ENCODE assay signal across 12 mouse cellular contexts in the genomic region with DNA sequence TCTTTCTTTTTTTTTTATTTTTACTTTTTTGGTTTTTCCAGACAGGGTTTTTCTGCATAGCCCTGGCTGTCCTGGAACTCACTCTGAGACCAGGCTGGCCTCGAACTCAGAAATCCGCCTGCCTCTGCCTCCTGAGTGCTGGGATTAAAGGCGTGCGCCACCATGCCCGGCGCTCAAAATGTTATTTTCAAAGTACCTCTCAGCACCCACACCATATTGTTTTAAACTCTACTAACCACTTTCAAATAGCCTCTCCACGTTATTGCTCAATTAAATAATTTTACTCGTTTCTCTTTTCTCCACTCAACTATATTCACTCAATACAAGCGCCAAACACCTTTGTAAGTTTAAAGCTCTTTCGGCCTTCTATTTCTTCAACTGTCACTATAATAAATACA. TPM values are rescaled to one million over a fixed set of nuclear protein-coding genes. Genes with fewer than 3 reads are reported as not detected.
DNase-seq lines count a peak whose midpoint lies in the region; ATAC-seq and TF ChIP-seq lines count a peak whose summit lies in the region.
"Not testable (repeated sequence)": the region's sequence is repeated elsewhere in the genome, so short reads cannot be mapped to it uniquely, and the experiment has no call there.
"Had no signal": no experiment of that assay in that cellular context is flagged by ENCODE, and none has a peak within 500 bp of the region (broad histone marks: within the 10 kb centered on the region; RNA-seq: fewer than 3 reads in every experiment).

No protein-coding gene starts in this region.

- H3K79me2 ChIP-seq in heart, adult 2 months (replicated peaks; ENCODE audit: control insufficient read depth, insufficient read depth, low read length), result not testable (repeated sequence)

- peak overlapping the region; percentile 95 for H3K9ac ChIP-seq in ES-E14 (ENCODE audit: insufficient read depth, low read depth, low read length, poor library complexity, severe bottlenecking)
- H3K9ac ChIP-seq in embryonic facial prominence, embryonic 14.5 days (ENCODE audit: low read depth, low read length), result peak overlapping the region; percentile 88
- peak overlapping the region; percentile 85 for H3K9ac ChIP-seq in heart, adult 2 months (ENCODE audit: low read depth, low read length)
- H3K9ac ChIP-seq in hindbrain, embryonic 15.5 days, result peak overlapping the region; percentile 91
- peak overlapping the region; percentile 96; the same call in 1 of the 2 replicates for H3K9ac ChIP-seq in midbrain, postnatal 0 days (replicated peaks; ENCODE audit: low read length, poor library complexity, severe bottlenecking)

- H3K4me3 ChIP-seq in ES-E14 (ENCODE audit: insufficient read depth in 1 of 2, low read depth in 1 of 2, low read length in 2 of 2, poor library complexity in 1 of 2, severe bottlenecking in 1 of 2), result peak overlapping the region; percentile 88 to 95
- peak overlapping the region; percentile 88 for H3K4me3 ChIP-seq in embryonic facial prominence, embryonic 14.5 days (ENCODE audit: low read depth, low read length)
- peak overlapping the region; percentile 96 for H3K4me3 ChIP-seq in heart, adult 2 months
- H3K4me3 ChIP-seq in hindbrain, embryonic 15.5 days, result peak overlapping the region; percentile 92
- peak overlapping the region; percentile 94 for H3K4me3 ChIP-seq in limb, embryonic 10.5 days
- H3K4me3 ChIP-seq in lung, adult 2 months (replicated peaks; ENCODE audit: extremely low read depth, low read depth, low read length), result peak overlapping the region; percentile 4
- peak overlapping the region; percentile 96 for H3K4me3 ChIP-seq in midbrain, postnatal 0 days (ENCODE audit: low read depth, low read length)
- peak overlapping the region; percentile 100 for H3K4me3 ChIP-seq in testis, adult 2 months (ENCODE audit: control insufficient read depth, low read depth, low read length)

- TF ChIP-seq POLR2A in heart, adult 2 months (IDR thresholded peaks at IDR 0.05; ENCODE audit: insufficient read depth, low read depth, low read length); lung, adult 2 months (IDR thresholded peaks at IDR 0.05; ENCODE audit: borderline replicate concordance, extremely low read depth, low read depth, low read length); testis, adult 2 months (IDR thresholded peaks at IDR 0.05; ENCODE audit: control insufficient read depth, low read depth, low read length): not testable (repeated sequence)

- TF ChIP-seq CTCF in heart, adult 2 months (IDR thresholded peaks at IDR 0.05); lung, adult 2 months (IDR thresholded peaks at IDR 0.05; ENCODE audit: insufficient read depth, low read length); midbrain, postnatal 0 days (IDR thresholded peaks at IDR 0.05); testis, adult 2 months (IDR thresholded peaks at IDR 0.05; ENCODE audit: control insufficient read depth, insufficient read depth, insufficient replicate concordance, low read depth, low read length): not testable (repeated sequence)

- H3K4me1 ChIP-seq in ES-E14 (ENCODE audit: control insufficient read depth in 2 of 2, insufficient read depth in 2 of 2, low read length in 2 of 2, poor library complexity in 1 of 2), result peaks cover 11 to 31% of the 10 kb centered on the region in 2 experiments
- H3K4me1 ChIP-seq in embryonic facial prominence, embryonic 14.5 days (ENCODE audit: control insufficient read depth, insufficient read depth, low read length); heart, adult 2 months (ENCODE audit: control insufficient read depth, insufficient read depth, low read length); lung, adult 2 months (ENCODE audit: control insufficient read depth, insufficient read depth, low read length); midbrain, postnatal 0 days (ENCODE audit: insufficient read depth, low read length); testis, adult 2 months (ENCODE audit: control insufficient read depth, insufficient read depth, low read length): not testable (repeated sequence)
- peaks cover 21% of the 10 kb centered on the region for H3K4me1 ChIP-seq in hindbrain, embryonic 15.5 days (replicated peaks)
- H3K4me1 ChIP-seq in limb, embryonic 10.5 days, result peaks cover 23% of the 10 kb centered on the region

- H3K36me3 ChIP-seq in ES-E14 (ENCODE audit: control insufficient read depth, insufficient read depth, low read length, poor library complexity, severe bottlenecking); embryonic facial prominence, embryonic 14.5 days (ENCODE audit: control insufficient read depth, insufficient read depth, low read length); heart, adult 2 months (ENCODE audit: control insufficient read depth, insufficient read depth, low read length); hindbrain, embryonic 15.5 days; midbrain, postnatal 0 days (ENCODE audit: insufficient read depth, low read length); testis, adult 2 months (ENCODE audit: control insufficient read depth, insufficient read depth, low read length): not testable (repeated sequence)
- H3K36me3 ChIP-seq in limb, embryonic 10.5 days, result peaks cover 13% of the 10 kb centered on the region

- H3K27me3 ChIP-seq in embryonic facial prominence, embryonic 14.5 days (replicated peaks; ENCODE audit: control insufficient read depth, insufficient read depth, low read length); heart, adult 2 months (ENCODE audit: control insufficient read depth, insufficient read depth, low read length); hindbrain, embryonic 15.5 days; limb, embryonic 10.5 days (ENCODE audit: low read depth, poor library complexity, severe bottlenecking); midbrain, postnatal 0 days (ENCODE audit: insufficient read depth, low read length); testis, adult 2 months (ENCODE audit: control insufficient read depth, insufficient read depth, low read length): not testable (repeated sequence)

- in situ Hi-C loops in ES-E14 (cut with MboI; ENCODE audit: low sequenced_read_pairs in 2 of 2, unreplicated experiment in 2 of 2), result not testable (repeated sequence)

- WGBS in embryonic facial prominence, embryonic 14.5 days, result 84% methylated on average over 10 of the region's 10 CpGs
- WGBS in heart, adult 2 months, result 76% methylated on average over 10 of the region's 10 CpGs
- WGBS in hindbrain, embryonic 15.5 days, result 83% methylated on average over 10 of the region's 10 CpGs
- WGBS in limb, embryonic 10.5 days, result 89% methylated on average over 10 of the region's 10 CpGs
- 68% methylated on average over 10 of the region's 10 CpGs for WGBS in lung, adult 2 months
- 82% methylated on average over 10 of the region's 10 CpGs for WGBS in midbrain, postnatal 0 days

- H3K9me3 ChIP-seq in ES-E14 (ENCODE audit: control insufficient read depth, insufficient read depth, low read depth, low read length); embryonic facial prominence, embryonic 14.5 days (ENCODE audit: control insufficient read depth, low read length); hindbrain, embryonic 15.5 days; limb, embryonic 10.5 days (replicated peaks); midbrain, postnatal 0 days (ENCODE audit: low read length): not testable (repeated sequence)

- intact Hi-C loops in heart, adult 2 months (cut with DNase I), result loop anchor here (5.0 to 10.0 kb wide), 3 partner anchors 46 to 201 kb away; a partner anchor contains a TSS

- not testable (repeated sequence) for ATAC-seq in embryonic facial prominence, embryonic 14.5 days (ENCODE audit: low read depth); hindbrain, embryonic 15.5 days (ENCODE audit: low FRiP score, low read depth); midbrain, postnatal 0 days (ENCODE audit: low FRiP score)

- H3K4me2 ChIP-seq in embryonic facial prominence, embryonic 14.5 days (ENCODE audit: low read depth, low read length), result peak overlapping the region; percentile 78
- H3K4me2 ChIP-seq in hindbrain, embryonic 15.5 days, result peak overlapping the region; percentile 76
- peak overlapping the region; percentile 57 for H3K4me2 ChIP-seq in midbrain, postnatal 0 days (ENCODE audit: low read depth, low read length, poor library complexity, severe bottlenecking)

- DNase-seq in ES-E14 (ENCODE audit: low read depth, low spot score); embryonic facial prominence, embryonic 14.5 days (ENCODE audit: low spot score); heart, adult 2 months; limb, embryonic 10.5 days (ENCODE audit: low spot score); lung, adult 2 months; midbrain, postnatal 0 days (ENCODE audit: low spot score): not testable (repeated sequence)

- TF ChIP-seq EP300 in heart, adult 2 months (IDR thresholded peaks at IDR 0.05; ENCODE audit: insufficient read depth, low read depth, low read length), result not testable (repeated sequence)

- peak overlapping the region; percentile 77; the same call in 1 of the 2 replicates for H3K27ac ChIP-seq in ES-E14 (ENCODE audit: insufficient read depth, low read depth, low read length, poor library complexity, severe bottlenecking)
- peak overlapping the region; percentile 99 for H3K27ac ChIP-seq in embryonic facial prominence, embryonic 14.5 days (replicated peaks; ENCODE audit: low read depth, low read length)
- peak overlapping the region; percentile 96 for H3K27ac ChIP-seq in heart, adult 2 months
- peak overlapping the region; percentile 97 for H3K27ac ChIP-seq in hindbrain, embryonic 15.5 days (replicated peaks)
- H3K27ac ChIP-seq in limb, embryonic 10.5 days, result peak overlapping the region; percentile 99
- H3K27ac ChIP-seq in midbrain, postnatal 0 days (ENCODE audit: low read depth, low read length), result peak overlapping the region; percentile 97; the same call in 1 of the 2 replicates
- H3K27ac ChIP-seq in testis, adult 2 months (ENCODE audit: control insufficient read depth, insufficient read depth, low read depth, low read length), result peak overlapping the region; percentile 99

RNA-seq across cellular contexts. Expression of a gene that starts 0.9 kb away (rescaled TPM):
- 18.9 and 23.5 TPM in 2 replicates for total RNA-seq in ES-E14 (2012; rRNA removed)
- 144 and 146 TPM in 2 replicates for polyA plus RNA-seq in embryonic facial prominence, embryonic 14.5 days (2014; fragmentation: Nextera tagmentation; extraction: Ambion mirVana)
- 10 to 100 TPM; 97.1 to 97.3 TPM for total RNA-seq in heart, adult 2 months (2021)
- polyA plus RNA-seq in heart, adult 2 months (2012; rRNA removed), result 94.2 and 133 TPM in 2 replicates
- 181 and 209 TPM in 2 replicates for polyA plus RNA-seq in hindbrain, embryonic 15.5 days (2015; fragmentation: Nextera tagmentation; extraction: Ambion mirVana)
- polyA plus RNA-seq in limb, embryonic 10.5 days (2016; fragmentation: Nextera tagmentation; extraction: Ambion mirVana), result 44.1 and 67.0 TPM in 2 replicates
- 137 and 157 TPM in 2 replicates for polyA plus RNA-seq in lung, adult 2 months (2012; rRNA removed)
- total RNA-seq in midbrain, postnatal 0 days (2014; rRNA removed), result 189 and 204 TPM in 2 replicates
- polyA plus RNA-seq in midbrain, postnatal 0 days (2015; fragmentation: Nextera tagmentation; extraction: Ambion mirVana), result 222 and 238 TPM in 2 replicates
- polyA plus RNA-seq in testis, adult 2 months (2012; rRNA removed), result 130 and 131 TPM in 2 replicates

RNA-seq across cellular contexts. Expression of a gene that starts 1.0 kb away (rescaled TPM):
- total RNA-seq in ES-E14 (2012; rRNA removed), result 77.1 and 101 TPM in 2 replicates
- polyA plus RNA-seq in embryonic facial prominence, embryonic 14.5 days (2014; fragmentation: Nextera tagmentation; extraction: Ambion mirVana), result 122 and 130 TPM in 2 replicates
- total RNA-seq in heart, adult 2 months (2021), result 10 to 100 TPM; 57.3 to 70.3 TPM
- polyA plus RNA-seq in heart, adult 2 months (2012; rRNA removed), result 21.4 and 34.5 TPM in 2 replicates
- polyA plus RNA-seq in hindbrain, embryonic 15.5 days (2015; fragmentation: Nextera tagmentation; extraction: Ambion mirVana), result 198 and 201 TPM in 2 replicates
- polyA plus RNA-seq in limb, embryonic 10.5 days (2016; fragmentation: Nextera tagmentation; extraction: Ambion mirVana), result 218 and 228 TPM in 2 replicates
- 12.3 and 15.1 TPM in 2 replicates for polyA plus RNA-seq in lung, adult 2 months (2012; rRNA removed)
- total RNA-seq in midbrain, postnatal 0 days (2014; rRNA removed), result 40.4 and 55.0 TPM in 2 replicates
- 186 and 194 TPM in 2 replicates for polyA plus RNA-seq in midbrain, postnatal 0 days (2015; fragmentation: Nextera tagmentation; extraction: Ambion mirVana)
- polyA plus RNA-seq in testis, adult 2 months (2012; rRNA removed), result 138 and 149 TPM in 2 replicates

RNA-seq across cellular contexts. Expression of a gene that starts 43.4 kb away (rescaled TPM):
- total RNA-seq in ES-E14 (2012; rRNA removed), result not detected in 2 replicates
- polyA plus RNA-seq in embryonic facial prominence, embryonic 14.5 days (2014; fragmentation: Nextera tagmentation; extraction: Ambion mirVana), result not detected in 2 replicates
- not detected for total RNA-seq in heart, adult 2 months (2021)
- polyA plus RNA-seq in heart, adult 2 months (2012; rRNA removed), result not detected in 2 replicates
- polyA plus RNA-seq in hindbrain, embryonic 15.5 days (2015; fragmentation: Nextera tagmentation; extraction: Ambion mirVana), result not detected in 2 replicates
- polyA plus RNA-seq in limb, embryonic 10.5 days (2016; fragmentation: Nextera tagmentation; extraction: Ambion mirVana), result not detected in 2 replicates
- polyA plus RNA-seq in lung, adult 2 months (2012; rRNA removed), result not detected in 2 replicates
- total RNA-seq in midbrain, postnatal 0 days (2014; rRNA removed), result not detected in 2 replicates
- polyA plus RNA-seq in midbrain, postnatal 0 days (2015; fragmentation: Nextera tagmentation; extraction: Ambion mirVana), result not detected in 2 replicates
- polyA plus RNA-seq in testis, adult 2 months (2012; rRNA removed), result not detected in 2 replicates
- total RNA-seq: adrenal gland, postnatal 4 days; left cerebral cortex, postnatal 4 days; monocyte, adult 5-6 weeks had no signal
- polyA plus RNA-seq: inflammation-experienced regulatory T-cells, adult 6 months had no signal

Comparison
In these comparisons a context has a peak if more than half of its experiments do, and no peak if none do; other contexts are left out.
1. H3K4me3 ChIP-seq: peak in every context shown above with its lines; median percentile 100 in testis, adult 2 months; 96 in heart, adult 2 months; 96 in midbrain, postnatal 0 days; 94 in limb, embryonic 10.5 days; 92 in hindbrain, embryonic 15.5 days; 92 in ES-E14; 88 in embryonic facial prominence, embryonic 14.5 days; 4 in lung, adult 2 months.